Mouse (Mus musculus) liver, postnatal 0 days (tissue): Measurements from ENCODE around the gene Sectm1a. TPM values are rescaled to one million over a fixed set of nuclear protein-coding genes. Genes with fewer than 3 reads are reported as not detected.
A peak's percentile ranks its signal among the peaks of the same experiment; 100 is the strongest.

ENCODE experiments used
- ATAC-seq: fragments of 200-750 bp; cut with Nextera tagmentation; 2 replicates; pipeline ENCODE4 v1.8.0; 2017; ENCODE audit warnings: mild to moderate bottlenecking, moderate library complexity
- DNase-seq: peaks from one replicate; pipeline ENCODE4 v3.0.0-alpha.2; 2016
- H3K27ac ChIP-seq: fragments of 300-500 bp; sonication (generic); 2 replicates; pipeline ENCODE4 v1.5.1; 2014; ENCODE audit warnings: antibody characterized with exemption, moderate library complexity, mild to moderate bottlenecking, low read depth
- H3K27me3 ChIP-seq: fragments of 300-500 bp; sonication (generic); 2 replicates; pipeline ENCODE4 v1.6.1; 2014; ENCODE audit warnings: low read length, control low read depth, mixed read lengths; ENCODE audit not compliant: insufficient read depth
- H3K36me3 ChIP-seq: fragments of 300-500 bp; sonication (generic); replicated peaks from 2 replicates; pipeline ENCODE4 v1.6.1; 2014; ENCODE audit warnings: mild to moderate bottlenecking, control low read depth, low read length, moderate library complexity, mixed read lengths; ENCODE audit not compliant: insufficient read depth
- H3K4me1 ChIP-seq: fragments of 300-500 bp; sonication (generic); 2 replicates; pipeline ENCODE4 v1.6.1; 2014; ENCODE audit warnings: antibody characterized with exemption, mild to moderate bottlenecking, control low read depth; ENCODE audit not compliant: insufficient read depth
- H3K4me2 ChIP-seq: fragments of 300-500 bp; sonication (generic); 2 replicates; pipeline ENCODE4 v1.6.1; 2014; ENCODE audit warnings: low read depth, mild to moderate bottlenecking, low read length, moderate library complexity, mixed read lengths
- H3K4me3 ChIP-seq: fragments of 300-500 bp; sonication (generic); 2 replicates; pipeline ENCODE4 v1.5.1; 2014; ENCODE audit warnings: low read depth, low read length
- H3K9ac ChIP-seq: fragments of 300-500 bp; sonication (generic); replicated peaks from 2 replicates; pipeline ENCODE4 v1.6.1; 2014; ENCODE audit warnings: mild to moderate bottlenecking, moderate library complexity
- H3K9me3 ChIP-seq: fragments of 300-500 bp; sonication (generic); 2 replicates; pipeline ENCODE4 v1.6.1; 2016; ENCODE audit warnings: mild to moderate bottlenecking, control low read depth, low read length, mixed read lengths
- CTCF ChIP-seq: sonication (generic); IDR thresholded peaks from 2 replicates; pipeline ENCODE4 v1.5.1; 2016; ENCODE audit warnings: antibody characterized with exemption, low read depth
- EP300 ChIP-seq: IDR thresholded peaks from 2 replicates; pipeline ENCODE4 v1.6.1; 2016; ENCODE audit warnings: antibody characterized with exemption, low read depth, mild to moderate bottlenecking
- WGBS: fragments of 180-500 bp; shearing (Covaris S2); extraction: QIAGEN DNeasy Blood & Tissue Kit; methylation state at CpG from one replicate; pipeline ENCODE4 v1.1.7; 2014; ENCODE audit not compliant: insufficient replicate concordance; 5-methylcytosine and 5-hydroxymethylcytosine counted together
- polyA plus RNA-seq: library from polyadenylated mRNA; unstranded; fragments of >200 nt; fragmentation: Nextera tagmentation; extraction: Ambion mirVana; gene quantifications from 2 replicates; pipeline ENCODE4 v1.2.1, GENCODE M21; 2015

The Sectm1a gene
- polyA plus RNA-seq, 1 experiment from 2014 or later: 1.7 TPM

DNA sequence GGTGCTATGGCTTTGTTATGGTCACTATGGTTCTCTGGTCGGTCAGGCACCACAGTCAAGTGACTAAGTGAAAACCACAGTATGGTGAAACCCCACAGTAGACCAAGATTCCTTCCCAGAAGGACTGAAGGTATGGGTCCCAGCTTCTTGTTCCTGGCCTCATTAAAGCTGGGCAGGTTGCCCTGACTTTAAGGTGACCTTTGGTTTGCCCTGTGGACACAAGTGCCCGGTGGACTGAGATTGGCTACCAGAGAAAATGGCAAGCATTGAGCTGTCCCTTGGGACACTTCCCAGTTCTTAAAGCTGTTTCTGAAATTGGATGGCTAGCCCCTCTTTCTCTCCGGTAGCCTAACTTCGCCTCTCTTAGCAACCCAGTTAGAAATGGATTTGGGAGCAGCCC lies 22.1 kb downstream of the Sectm1a start:
- no peak for TF ChIP-seq CTCF
- no peak for TF ChIP-seq EP300
- Histone ChIP-seq H3K9ac (no peak overlapping the region), H3K9me3 (no peaks in the 10 kb centered on the region), H3K4me1 (peaks cover 28% of the 10 kb centered on the region), H3K4me3 (no peak overlapping the region), H3K4me2 (no peak overlapping the region), H3K36me3 (no peaks in the 10 kb centered on the region), H3K27me3 (no peaks in the 10 kb centered on the region), H3K27ac (no peak overlapping the region)
- ATAC-seq (no peak), DNase-seq (no peak)
- WGBS: 70% methylated on average over 4 of the region's 4 CpGs

DNA sequence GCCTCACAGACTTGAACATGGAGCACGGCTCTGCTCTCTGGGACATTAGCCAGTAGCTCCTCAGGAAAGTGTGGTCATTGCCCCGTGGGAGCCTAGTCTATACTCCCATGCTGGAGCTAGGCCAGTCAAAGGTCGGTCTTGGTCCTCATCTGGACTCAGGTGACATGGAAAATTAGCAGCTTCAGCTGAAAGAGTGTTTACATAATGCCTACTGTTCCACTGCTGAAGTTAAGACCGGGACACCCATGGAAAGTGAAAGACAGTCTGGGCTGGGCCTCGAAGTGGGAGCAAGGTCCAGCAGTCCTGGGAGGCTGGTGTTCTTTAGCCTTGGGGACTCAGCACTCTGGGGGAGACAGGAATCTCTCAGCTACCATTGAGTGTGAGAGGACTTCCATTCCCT lies 22.9 kb downstream of the Sectm1a start:
- Histone ChIP-seq H3K9ac (no peak overlapping the region), H3K27ac (peak overlapping the region; percentile 39; the same call in 1 of the 2 replicates)
- ATAC-seq: no peak; the same call in 1 of the 2 replicates

DNA sequence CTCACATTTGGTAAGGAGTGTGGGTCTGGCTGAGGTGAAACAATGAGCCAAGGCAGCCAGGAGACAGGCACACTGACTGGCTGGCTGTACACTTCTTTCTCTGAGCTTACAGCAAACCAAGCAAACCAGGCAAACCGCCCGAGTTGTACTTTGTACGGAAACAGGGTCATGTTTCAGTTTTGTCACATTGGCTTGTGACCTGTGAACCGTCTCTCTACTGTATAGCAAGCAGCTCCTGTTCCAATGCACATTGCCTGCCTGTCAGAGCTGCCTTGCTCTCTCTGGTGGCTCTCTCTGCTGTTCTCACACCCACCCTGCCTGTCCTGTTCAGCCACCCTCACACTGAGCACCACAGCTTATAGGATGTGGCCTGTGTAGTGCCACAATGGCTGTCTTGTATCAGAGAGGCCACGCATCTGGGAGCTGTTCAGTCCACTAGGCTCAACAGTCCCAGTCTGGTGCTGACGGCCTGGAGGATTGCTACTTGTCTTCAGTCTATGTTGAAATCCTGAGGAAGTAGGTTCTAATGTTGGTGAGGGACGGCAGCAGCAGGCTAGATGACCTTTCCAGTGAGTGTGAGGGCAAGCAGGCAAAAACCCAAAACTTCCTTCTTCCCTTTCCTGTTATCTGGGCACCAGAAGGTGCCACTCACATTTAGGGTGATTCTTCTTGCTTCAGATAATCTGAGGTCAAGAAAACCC lies 24.3 kb downstream of the Sectm1a start:
- peak overlapping the region; percentile 55 for H3K27ac ChIP-seq
- TF ChIP-seq CTCF: no peak
- no peak for TF ChIP-seq EP300
- ATAC-seq (peak; percentile 60), DNase-seq (peak; percentile 29)
- no peak overlapping the region for H3K9ac ChIP-seq
- 36% methylated on average over 7 of the region's 7 CpGs for WGBS
- H3K4me3 ChIP-seq: no peak overlapping the region
- H3K27me3 ChIP-seq: no peaks in the 10 kb centered on the region
- H3K9me3 ChIP-seq: no peaks in the 10 kb centered on the region
- H3K4me1 ChIP-seq: peaks cover 26% of the 10 kb centered on the region
- H3K36me3 ChIP-seq: no peaks in the 10 kb centered on the region
- no peak overlapping the region for H3K4me2 ChIP-seq

More for the DNA sequence above, 22.9 kb downstream of the Sectm1a start:
- H3K27me3 ChIP-seq: no peaks in the 10 kb centered on the region
- TF ChIP-seq EP300: no peak
- TF ChIP-seq CTCF: no peak
- no peaks in the 10 kb centered on the region for H3K9me3 ChIP-seq
- no peak for DNase-seq
- no peaks in the 10 kb centered on the region for H3K36me3 ChIP-seq
- WGBS: 51% methylated on average over 5 of the region's 5 CpGs
- H3K4me3 ChIP-seq: no peak overlapping the region
- peaks cover 26% of the 10 kb centered on the region for H3K4me1 ChIP-seq
- no peak overlapping the region for H3K4me2 ChIP-seq

DNA sequence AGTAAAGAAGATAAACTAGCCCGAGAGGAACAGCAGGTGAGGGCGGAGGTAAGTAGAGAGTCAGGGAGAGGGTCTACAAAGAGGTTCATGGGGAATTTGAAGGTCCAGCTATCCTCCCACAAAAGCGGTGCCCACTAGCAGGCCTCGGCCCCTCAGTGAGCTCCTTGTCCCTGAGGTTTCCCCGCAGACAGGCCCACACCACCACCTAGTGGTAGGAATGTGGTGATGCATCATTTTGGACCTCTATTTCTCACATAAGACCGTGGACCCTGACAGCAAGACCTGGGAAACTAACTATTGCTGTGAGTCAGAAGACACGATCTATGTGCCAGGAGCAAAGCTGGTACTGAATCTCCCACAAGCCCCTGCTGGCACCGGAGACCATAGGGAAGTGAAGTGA lies 27.5 kb downstream of the Sectm1a start:
- ATAC-seq: peak; percentile 41
- peak; percentile 81 for DNase-seq
- H3K9ac ChIP-seq: no peak overlapping the region
- H3K36me3 ChIP-seq: no peaks in the 10 kb centered on the region
- H3K9me3 ChIP-seq: no peaks in the 10 kb centered on the region
- 18% methylated on average over 8 of the region's 8 CpGs for WGBS
- no peak overlapping the region for H3K4me3 ChIP-seq
- peak; percentile 99 for TF ChIP-seq CTCF
- no peak for TF ChIP-seq EP300
- no peaks in the 10 kb centered on the region for H3K27me3 ChIP-seq
- peaks cover 21% of the 10 kb centered on the region for H3K4me1 ChIP-seq
- no peak overlapping the region for H3K4me2 ChIP-seq
- no peak overlapping the region for H3K27ac ChIP-seq

DNA sequence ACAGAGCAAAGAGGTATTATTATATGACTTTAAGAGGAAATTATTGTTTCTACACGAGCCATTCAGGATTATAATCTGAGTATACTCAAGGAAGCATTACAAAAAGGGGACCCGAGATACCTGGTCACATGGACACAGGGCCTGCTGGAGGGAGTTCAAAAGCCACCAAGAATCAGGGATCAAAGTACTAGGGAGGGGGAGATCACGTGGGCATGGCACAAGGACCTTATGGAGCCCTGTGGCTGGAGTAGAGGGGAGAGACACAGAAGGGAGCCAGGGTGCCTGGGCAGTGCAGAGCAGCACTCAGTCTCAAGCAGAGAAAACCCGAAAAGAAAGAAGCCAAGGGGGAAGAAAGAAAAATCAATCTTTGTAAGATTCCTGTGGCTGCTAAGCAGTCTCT lies 28.6 kb downstream of the Sectm1a start:
- ATAC-seq (no peak), DNase-seq (no peak)
- H3K9me3 ChIP-seq: no peaks in the 10 kb centered on the region
- no peak overlapping the region for H3K4me2 ChIP-seq
- 58% methylated on average over 4 of the region's 4 CpGs for WGBS
- H3K27ac ChIP-seq: no peak overlapping the region
- TF ChIP-seq EP300 (no peak), CTCF (no peak)
- H3K4me1 ChIP-seq: peaks cover 14% of the 10 kb centered on the region
- H3K27me3 ChIP-seq: no peaks in the 10 kb centered on the region
- H3K9ac ChIP-seq: no peak overlapping the region
- H3K4me3 ChIP-seq: no peak overlapping the region
- no peaks in the 10 kb centered on the region for H3K36me3 ChIP-seq

DNA sequence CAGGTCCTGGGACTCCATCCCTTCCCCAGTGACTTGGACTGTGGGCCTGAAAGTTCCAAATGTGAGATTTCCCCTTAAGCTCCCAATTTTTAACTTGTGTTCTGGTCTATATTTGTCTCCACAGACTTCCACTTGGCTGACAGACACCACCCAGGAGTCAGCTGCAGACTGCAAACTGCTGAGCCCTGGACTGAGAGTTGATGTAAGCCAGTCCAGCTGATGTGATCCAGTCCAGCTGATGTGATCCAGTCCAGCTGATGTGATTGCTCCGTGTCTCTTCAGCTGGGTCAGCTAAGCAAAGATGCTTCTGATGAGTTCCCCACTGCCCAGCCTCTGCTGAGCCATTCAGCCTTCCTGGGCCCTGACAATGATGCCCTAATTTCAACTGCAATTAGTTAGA lies 29.2 kb downstream of the Sectm1a start:
- 55% methylated on average over 1 of the region's 1 CpGs for WGBS
- H3K4me1 ChIP-seq: peaks cover 9% of the 10 kb centered on the region
- H3K9me3 ChIP-seq: no peaks in the 10 kb centered on the region
- ATAC-seq (no peak), DNase-seq (no peak)
- no peaks in the 10 kb centered on the region for H3K27me3 ChIP-seq
- H3K27ac ChIP-seq: no peak overlapping the region
- H3K9ac ChIP-seq: no peak overlapping the region
- no peak for TF ChIP-seq CTCF
- TF ChIP-seq EP300: no peak
- no peak overlapping the region for H3K4me2 ChIP-seq
- H3K4me3 ChIP-seq: no peak overlapping the region
- no peaks in the 10 kb centered on the region for H3K36me3 ChIP-seq

DNA sequence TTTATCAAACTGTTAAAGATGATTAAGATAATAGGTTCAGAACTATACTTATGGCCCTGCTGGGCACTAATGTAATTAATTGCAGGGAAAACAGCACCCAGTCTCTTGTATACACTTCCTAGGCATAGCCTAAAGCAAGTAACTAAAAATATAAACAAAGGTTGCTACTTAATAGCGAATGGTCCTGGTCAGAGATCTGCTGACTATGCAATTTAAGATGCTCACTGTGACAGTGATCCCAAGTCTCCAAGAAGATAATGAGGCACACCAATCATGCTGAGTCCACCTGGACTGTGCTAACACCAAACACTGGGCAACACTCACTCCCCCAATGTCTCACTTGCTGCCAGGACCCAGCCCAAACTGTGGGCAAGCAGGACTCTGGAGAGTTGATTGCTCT lies 31.2 kb downstream of the Sectm1a start:
- no peaks in the 10 kb centered on the region for H3K36me3 ChIP-seq
- 68% methylated on average over 1 of the region's 1 CpGs for WGBS
- TF ChIP-seq EP300: no peak
- TF ChIP-seq CTCF: no peak
- H3K4me2 ChIP-seq: no peak overlapping the region
- ATAC-seq (no peak), DNase-seq (no peak)
- no peaks in the 10 kb centered on the region for H3K9me3 ChIP-seq
- H3K27me3 ChIP-seq: no peaks in the 10 kb centered on the region
- no peak overlapping the region for H3K27ac ChIP-seq
- H3K4me3 ChIP-seq: no peak overlapping the region
- no peaks in the 10 kb centered on the region for H3K4me1 ChIP-seq
- H3K9ac ChIP-seq: no peak overlapping the region
